Mouse (Mus musculus): Measurements from ENCODE around the gene Adcy9. TPM values are rescaled to one million over a fixed set of nuclear protein-coding genes. Genes with fewer than 3 reads are reported as not detected.

Gene Adcy9
- total and polyA plus RNA-seq, 3 experiments: 3.0 to 4.3 TPM; not detected in 1

DNA sequence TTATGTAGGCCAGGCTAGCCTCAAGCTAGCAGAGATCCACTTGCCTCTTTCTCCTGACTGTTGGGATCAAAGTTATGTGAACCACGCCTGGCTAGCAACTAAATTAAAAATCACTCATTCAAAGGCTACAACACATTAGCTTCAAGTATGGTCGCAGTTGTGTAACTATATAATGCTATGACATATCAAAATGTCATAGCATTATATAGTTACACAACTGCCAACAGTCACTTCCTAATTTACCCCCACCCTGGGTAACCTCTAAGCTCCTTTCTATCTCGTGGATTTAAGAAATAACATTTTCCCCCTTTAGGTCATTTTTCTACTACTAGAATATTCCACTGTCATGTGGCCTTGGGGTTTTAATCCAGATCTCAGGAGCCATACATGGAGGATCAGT lies 37.6 kb upstream of the Adcy9 start:
- H3K79me2 ChIP-seq (ENCODE audit: control insufficient read depth, insufficient read depth, low read length, poor library complexity): no peaks in the 10 kb centered on the region
- H3K9ac ChIP-seq (ENCODE audit: control insufficient read depth, low read depth, low read length, poor library complexity, severe bottlenecking): no peak overlapping the region
- DNase-seq (ENCODE audit: low read depth, low spot score): no peak
- H3K27me3 ChIP-seq (ENCODE audit: control insufficient read depth in 1 of 2, insufficient read depth in 2 of 2, low read length in 2 of 2): peaks cover 2% of the 10 kb centered on the region in 2 experiments; a peak in 3 of 4 replicates
- H3K27ac ChIP-seq (ENCODE audit: control insufficient read depth, low read depth, low read length): no peak overlapping the region
- peaks cover 0 to 8% of the 10 kb centered on the region in 2 experiments; a peak in 2 of 4 replicates for H3K36me3 ChIP-seq (ENCODE audit: control insufficient read depth in 1 of 2, insufficient read depth in 2 of 2, low read length in 2 of 2)
- H3K4me1 ChIP-seq (ENCODE audit: control insufficient read depth in 1 of 2, insufficient read depth in 2 of 2, low read length in 2 of 2): peaks cover 0 to 17% of the 10 kb centered on the region in 2 experiments; a peak in 1 of 4 replicates
- H3K4me3 ChIP-seq (ENCODE audit: control insufficient read depth in 1 of 2, insufficient read depth in 1 of 2, low read depth in 2 of 2, low read length in 2 of 2): no peak overlapping the region
- TF ChIP-seq CTCF (IDR thresholded peaks at IDR 0.05 in 2 of 3, conservative IDR thresholded peaks at IDR 0.05 in 1 of 3; ENCODE audit: control insufficient read depth in 1 of 3, insufficient read depth in 1 of 3, low read depth in 2 of 3, low read length in 3 of 3, poor library complexity in 1 of 3, severe bottlenecking in 1 of 3): no peak
- TF ChIP-seq ZNF384 (IDR thresholded peaks at IDR 0.05; ENCODE audit: low read depth, low read length): no peak
- TF ChIP-seq JUND (IDR thresholded peaks at IDR 0.05; ENCODE audit: low read depth, low read length): no peak
- no peak for TF ChIP-seq UBTF (IDR thresholded peaks at IDR 0.05; ENCODE audit: borderline replicate concordance, insufficient read depth, low read depth, low read length)
- no peak for TF ChIP-seq USF2 (IDR thresholded peaks at IDR 0.05; ENCODE audit: borderline replicate concordance in 1 of 2, insufficient read depth in 1 of 2, low read depth in 1 of 2, low read length in 2 of 2)
- no peak for TF ChIP-seq POLR2AphosphoS5 (IDR thresholded peaks at IDR 0.05; ENCODE audit: borderline replicate concordance, low read depth, low read length)
- TF ChIP-seq MYC (IDR thresholded peaks at IDR 0.05; ENCODE audit: low read depth, low read length): no peak
- TF ChIP-seq RAD21 (IDR thresholded peaks at IDR 0.05; ENCODE audit: low read depth, low read length): no peak
- no peak for TF ChIP-seq E2F4 (IDR thresholded peaks at IDR 0.05; ENCODE audit: borderline replicate concordance, low read depth, low read length)
- no peak for TF ChIP-seq USF1 (IDR thresholded peaks at IDR 0.05; ENCODE audit: low read depth, low read length)
- TF ChIP-seq GATA1 (IDR thresholded peaks at IDR 0.05; ENCODE audit: low read depth, low read length): no peak
- TF ChIP-seq CHD2 (IDR thresholded peaks at IDR 0.05; ENCODE audit: low read length): no peak
- no peak for TF ChIP-seq POLR2AphosphoS2 (IDR thresholded peaks at IDR 0.05; ENCODE audit: low read length)
- TF ChIP-seq TAL1 (IDR thresholded peaks at IDR 0.05; ENCODE audit: low read length): no peak
- H3K9me3 ChIP-seq (replicated peaks; ENCODE audit: insufficient read depth, low read length): no peaks in the 10 kb centered on the region

DNA sequence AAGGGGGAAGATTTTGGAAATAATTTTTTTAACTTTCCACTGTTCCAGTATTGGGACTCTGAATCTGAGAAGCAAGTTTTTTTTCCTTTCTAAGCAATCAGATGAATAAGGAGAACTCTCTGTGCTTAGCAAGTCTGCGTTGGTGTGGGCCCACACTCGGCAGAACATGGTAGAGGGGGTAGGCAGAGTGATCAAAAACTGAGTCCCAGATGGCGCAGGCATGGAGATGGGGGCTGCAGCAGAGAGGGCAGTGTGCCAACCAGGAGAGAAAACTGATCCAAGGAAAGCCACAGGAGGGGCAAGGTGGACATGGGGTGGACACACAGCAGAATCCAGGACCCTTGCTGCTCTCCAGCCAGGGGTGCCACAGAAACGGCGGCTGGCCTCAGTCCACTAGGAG lies 36.1 kb upstream of the Adcy9 start:
- no peak for TF ChIP-seq NRF1 (IDR thresholded peaks at IDR 0.05; ENCODE audit: insufficient read depth, low read depth, low read length, poor library complexity, severe bottlenecking)
- no peak for TF ChIP-seq JUND (IDR thresholded peaks at IDR 0.05; ENCODE audit: low read depth, low read length)
- TF ChIP-seq RCOR1 (IDR thresholded peaks at IDR 0.05; ENCODE audit: low read depth, low read length): no peak
- no peak for TF ChIP-seq MXI1 (IDR thresholded peaks at IDR 0.05; ENCODE audit: low read depth, low read length)
- no peak for TF ChIP-seq ZMIZ1 (IDR thresholded peaks at IDR 0.05; ENCODE audit: low read depth, low read length)
- TF ChIP-seq CTCF (IDR thresholded peaks at IDR 0.05 in 2 of 3, conservative IDR thresholded peaks at IDR 0.05 in 1 of 3; ENCODE audit: control insufficient read depth in 1 of 3, insufficient read depth in 1 of 3, low read depth in 2 of 3, low read length in 3 of 3, poor library complexity in 1 of 3, severe bottlenecking in 1 of 3): no peak
- no peak for TF ChIP-seq CHD2 (IDR thresholded peaks at IDR 0.05; ENCODE audit: low read length)
- TF ChIP-seq MAZ (IDR thresholded peaks at IDR 0.05; ENCODE audit: low read depth, low read length): no peak
- TF ChIP-seq POLR2AphosphoS2 (IDR thresholded peaks at IDR 0.05; ENCODE audit: low read length): no peak
- no peak for TF ChIP-seq RAD21 (IDR thresholded peaks at IDR 0.05; ENCODE audit: low read depth, low read length)
- TF ChIP-seq UBTF (IDR thresholded peaks at IDR 0.05; ENCODE audit: borderline replicate concordance, insufficient read depth, low read depth, low read length): no peak
- no peak for TF ChIP-seq ZKSCAN1 (IDR thresholded peaks at IDR 0.05; ENCODE audit: low read depth, low read length)
- no peak for TF ChIP-seq MYC (IDR thresholded peaks at IDR 0.05; ENCODE audit: low read depth, low read length)
- TF ChIP-seq BHLHE40 (IDR thresholded peaks at IDR 0.05; ENCODE audit: borderline replicate concordance, low read depth, low read length): no peak
- TF ChIP-seq ZNF384 (IDR thresholded peaks at IDR 0.05; ENCODE audit: low read depth, low read length): no peak
- TF ChIP-seq MEF2A (IDR thresholded peaks at IDR 0.05; ENCODE audit: extremely low read depth, insufficient replicate concordance, low read depth, low read length, poor library complexity, severe bottlenecking): no peak
- no peak for TF ChIP-seq TCF12 (IDR thresholded peaks at IDR 0.05; ENCODE audit: low read depth, low read length)
- Histone ChIP-seq H3K9ac (ENCODE audit: control insufficient read depth, low read depth, low read length, poor library complexity, severe bottlenecking) (no peak overlapping the region), H3K4me1 (ENCODE audit: control insufficient read depth in 1 of 2, insufficient read depth in 2 of 2, low read length in 2 of 2) (peaks cover 0 to 17% of the 10 kb centered on the region in 2 experiments; a peak in 1 of 4 replicates), H3K79me2 (ENCODE audit: control insufficient read depth, insufficient read depth, low read length, poor library complexity) (no peaks in the 10 kb centered on the region), H3K9me3 (replicated peaks; ENCODE audit: insufficient read depth, low read length) (no peaks in the 10 kb centered on the region), H3K36me3 (ENCODE audit: control insufficient read depth in 1 of 2, insufficient read depth in 2 of 2, low read length in 2 of 2) (peaks cover 0 to 8% of the 10 kb centered on the region in 2 experiments; a peak in 2 of 4 replicates), H3K27ac (ENCODE audit: control insufficient read depth, low read depth, low read length) (no peak overlapping the region), H3K4me3 (ENCODE audit: control insufficient read depth in 1 of 2, insufficient read depth in 1 of 2, low read depth in 2 of 2, low read length in 2 of 2) (no peak overlapping the region), H3K27me3 (ENCODE audit: control insufficient read depth in 1 of 2, insufficient read depth in 2 of 2, low read length in 2 of 2) (peaks cover 2 to 8% of the 10 kb centered on the region in 2 experiments; a peak in 3 of 4 replicates)
- DNase-seq (ENCODE audit: low read depth, low spot score): no peak

Data from MEL (cell line).